Mouse (Mus musculus) ovary, adult 18-20 months (tissue): ENCODE measurements around the gene Lhfpl2.
"Not testable (repeated sequence)": the region's sequence is repeated elsewhere in the genome, so short reads cannot be mapped to it uniquely, and the experiment has no call there.

Source experiments
- DNase-seq: peaks from one replicate; pipeline ENCODE4 v3.0.0; 2022; ENCODE audit warnings: low spot score, mixed read lengths

Gene Lhfpl2

DNA sequence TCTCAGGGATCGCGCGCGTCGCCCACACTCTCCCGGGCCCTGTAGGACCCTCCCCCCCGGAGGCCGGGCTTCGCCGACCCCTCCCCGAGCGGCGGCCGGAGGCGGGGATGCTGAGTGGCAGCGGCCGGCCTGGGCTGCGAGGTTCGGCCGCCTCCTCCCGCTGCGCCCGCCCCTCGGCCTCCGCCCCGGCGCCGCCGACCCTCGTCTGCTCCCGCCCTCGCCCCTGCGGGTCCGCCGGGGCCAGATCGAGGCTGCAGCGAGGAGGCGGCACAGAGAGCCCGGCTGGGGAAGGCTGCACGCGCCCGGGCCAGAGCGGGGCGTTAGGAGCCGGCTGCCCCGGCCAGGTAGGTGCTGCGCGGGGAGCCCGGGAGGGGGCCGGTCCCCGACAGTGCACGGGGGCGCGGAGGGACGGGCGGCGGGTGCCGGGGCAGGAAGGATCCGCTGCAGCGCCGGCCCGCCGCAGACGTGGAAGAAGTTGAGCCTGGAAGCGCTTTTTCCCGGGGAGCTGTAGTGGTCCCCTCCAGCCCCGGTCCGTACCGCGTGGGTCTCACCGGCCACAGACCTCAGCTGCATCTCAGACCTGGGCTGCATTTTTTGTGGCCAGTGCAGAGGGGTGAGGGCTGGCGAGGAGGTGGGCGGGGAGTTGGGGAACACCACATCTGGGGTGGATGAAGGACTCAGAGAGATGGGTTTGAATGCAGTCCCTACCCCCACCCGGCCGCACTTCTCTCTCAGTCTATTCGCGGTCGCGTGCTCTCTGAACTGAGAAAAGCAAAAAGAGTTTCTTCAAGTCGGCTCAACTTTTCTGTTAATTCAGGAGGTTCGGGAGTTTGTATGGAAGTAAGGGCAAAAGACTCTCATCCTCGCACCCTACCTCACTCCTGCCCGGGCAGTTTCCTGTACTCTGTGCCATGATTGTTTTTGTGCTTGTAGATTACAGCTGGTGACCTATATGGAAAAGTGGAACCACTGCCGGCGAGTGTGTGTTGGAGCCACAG is at the start of gene Lhfpl2:
TSS of gene Lhfpl2 (plus strand) at position 234 of the 998 bp plus-strand sequence.
- peak; percentile 73 for DNase-seq

DNA sequence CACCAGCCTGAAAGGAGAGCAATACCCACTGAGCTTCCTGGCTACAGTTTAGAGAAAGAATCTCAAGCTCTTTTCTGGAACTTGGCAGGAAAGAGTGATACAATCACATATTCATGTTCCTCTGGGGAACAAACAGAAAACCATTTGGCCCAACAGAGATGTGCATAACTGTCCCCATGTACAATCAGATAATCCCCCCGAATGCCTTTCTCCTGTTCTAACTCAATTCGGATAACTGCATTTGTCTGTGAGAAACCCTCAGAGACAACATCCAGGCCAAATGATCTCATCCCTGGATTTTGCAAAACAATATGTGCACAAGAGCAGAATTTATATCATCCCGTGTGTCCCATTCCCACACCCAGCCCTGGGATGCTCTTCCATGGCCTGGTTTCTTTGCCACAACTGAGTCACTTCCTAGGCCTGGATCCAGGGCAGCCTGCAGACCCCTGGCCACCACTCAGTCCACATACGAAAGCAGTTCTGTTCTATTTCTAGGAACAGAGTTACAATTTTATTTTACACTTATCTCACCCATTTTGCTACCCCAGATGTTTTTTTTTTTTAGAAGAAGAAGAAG is 45.5 kb upstream of the Lhfpl2 start:
- DNase-seq = no peak

DNA sequence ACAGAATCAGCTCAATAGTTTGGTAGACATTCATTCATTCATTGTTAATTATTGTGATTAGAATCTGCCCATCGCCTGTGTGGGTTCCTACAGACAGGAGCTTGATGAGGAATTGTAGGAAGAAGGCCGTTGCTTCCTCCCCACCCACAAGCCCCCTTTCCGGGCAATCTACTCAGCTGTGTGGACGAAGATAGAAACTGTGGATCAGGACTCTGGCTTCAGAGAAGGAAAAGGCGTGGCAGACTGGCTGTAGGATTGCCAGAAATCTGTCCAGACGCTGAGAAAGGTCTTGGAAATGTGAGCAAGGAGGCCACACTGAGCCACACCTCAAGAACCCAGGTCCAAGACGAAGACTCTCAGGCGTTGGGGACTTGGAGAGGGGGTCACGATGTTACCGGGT is 43.6 kb upstream of the Lhfpl2 start:
- DNase-seq = no peak

DNA sequence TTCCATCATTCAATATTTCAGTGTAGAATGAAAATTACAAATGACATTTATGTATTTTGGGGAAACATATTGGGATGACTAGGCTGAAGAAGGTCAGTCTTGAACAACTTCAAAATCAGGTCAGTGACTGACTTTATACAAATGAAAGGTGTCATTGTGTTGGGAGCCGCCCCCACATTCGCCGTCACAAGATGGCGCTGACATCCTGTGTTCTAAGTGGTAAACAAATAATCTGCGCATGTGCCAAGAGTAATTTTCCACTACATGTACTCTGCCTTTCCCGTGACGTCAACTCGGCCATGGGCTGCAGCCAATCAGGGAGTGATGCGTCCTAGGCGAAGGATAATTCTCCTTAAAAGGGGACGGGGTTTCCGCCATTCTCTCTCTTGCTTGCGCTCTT is 33.0 kb upstream of the Lhfpl2 start:
- DNase-seq = not testable (repeated sequence)

DNA sequence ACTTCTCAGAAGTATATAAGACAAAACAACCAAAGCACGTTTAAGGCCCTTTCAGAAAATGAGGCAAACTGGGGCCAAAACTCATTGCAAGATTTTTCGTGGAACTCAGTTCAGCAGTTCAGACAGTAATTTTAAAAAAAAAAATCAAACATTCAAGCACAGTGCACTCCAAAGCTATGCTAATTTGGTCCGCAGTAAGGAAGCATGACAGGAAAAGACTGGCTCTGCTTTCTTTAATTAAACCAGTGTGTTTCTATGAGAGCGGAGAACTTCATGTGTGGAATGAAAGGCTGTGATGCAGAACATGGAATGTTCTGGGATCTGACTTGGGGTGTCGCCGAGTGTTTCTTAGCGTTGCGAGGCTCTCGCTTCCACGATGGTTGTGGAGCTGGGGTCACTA is 28.4 kb upstream of the Lhfpl2 start:
- no peak for DNase-seq

DNA sequence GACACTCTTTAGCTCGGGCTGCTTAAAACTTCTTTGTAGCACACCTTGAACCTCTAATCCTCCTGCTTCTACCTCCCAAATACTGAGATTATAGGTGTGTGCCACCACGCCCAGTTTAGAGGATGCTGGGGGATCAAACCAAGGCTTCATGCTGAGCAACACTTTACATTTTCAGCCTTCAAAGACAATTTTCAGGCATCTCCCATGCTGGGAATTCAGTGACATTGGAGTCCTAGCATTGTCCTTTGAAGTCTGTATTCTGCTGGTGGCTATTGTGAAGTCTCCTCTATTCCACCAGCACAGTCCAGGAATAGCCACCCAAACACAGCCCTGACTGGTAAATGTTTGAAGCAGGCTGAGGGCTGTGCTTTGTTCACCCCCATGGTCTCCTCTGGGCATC is 27.0 kb upstream of the Lhfpl2 start:
- DNase-seq = no peak

DNA sequence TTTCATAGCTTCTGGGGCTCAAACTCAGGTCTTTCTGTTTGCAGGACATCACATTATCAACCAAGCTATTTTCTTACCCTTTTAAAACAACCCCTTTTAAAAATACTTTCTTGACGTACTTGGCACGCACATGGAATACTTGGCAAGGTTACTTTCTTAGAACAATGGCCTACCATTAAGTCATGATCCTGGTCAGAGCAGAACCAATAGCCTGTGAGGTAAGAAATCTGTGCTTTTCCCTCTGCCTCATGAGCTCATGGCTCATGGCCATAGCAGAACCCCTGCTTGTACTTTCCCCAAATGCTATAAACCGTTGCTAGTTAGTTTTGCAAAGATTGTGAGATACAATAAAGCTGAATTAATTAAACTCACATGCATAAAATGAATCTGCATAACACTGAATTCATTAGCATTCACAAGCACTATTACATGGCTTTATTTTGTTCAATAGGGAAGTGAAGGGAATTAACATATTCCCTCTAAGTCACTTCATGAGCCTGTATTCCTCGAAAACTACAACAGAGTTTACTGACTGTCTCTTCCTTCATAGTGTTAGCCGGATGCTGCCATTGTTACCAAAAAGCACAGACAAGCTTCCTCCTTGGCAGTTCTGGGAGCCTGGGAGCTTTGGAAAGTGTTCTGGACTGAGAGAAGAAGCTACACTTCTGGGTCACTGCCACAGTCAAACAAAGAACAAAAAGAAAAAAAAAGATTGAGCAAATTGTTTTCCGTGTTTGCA is 20.1 kb upstream of the Lhfpl2 start:
- DNase-seq = no peak

DNA sequence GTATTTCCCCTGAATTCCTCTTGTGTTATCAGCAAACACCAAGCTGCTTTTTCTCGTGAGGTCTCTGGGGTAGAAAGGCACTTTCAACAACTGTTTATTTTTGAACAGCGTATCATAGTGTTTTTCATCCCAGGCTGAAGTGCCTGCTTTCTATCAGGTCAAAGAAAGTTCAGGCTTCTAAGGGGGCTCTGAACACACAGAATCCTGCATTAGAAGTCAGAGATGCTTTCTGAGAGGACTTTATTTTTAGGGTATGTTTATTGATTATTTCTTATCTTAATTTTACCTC is 19.6 kb upstream of the Lhfpl2 start:
- no peak for DNase-seq

DNA sequence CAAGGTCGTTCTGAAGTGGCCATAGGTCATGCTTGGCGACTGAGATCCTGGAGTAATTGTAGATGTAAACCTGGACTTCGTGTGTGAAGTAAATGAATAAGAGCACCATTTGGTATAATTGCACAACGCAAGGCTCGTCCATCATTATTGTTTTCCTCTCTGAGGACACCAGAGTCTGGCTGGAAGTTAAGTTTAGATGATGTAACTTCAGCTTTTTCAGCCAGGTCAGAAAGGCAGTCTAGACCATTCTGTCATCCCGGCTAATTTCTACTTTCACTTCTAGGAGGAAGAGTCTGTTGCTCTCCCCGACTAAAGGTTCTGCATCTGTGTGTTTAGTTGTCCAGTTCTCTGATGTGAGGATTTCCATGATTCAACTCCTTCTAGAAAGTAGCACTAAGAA is 7.6 kb upstream of the Lhfpl2 start:
- no peak for DNase-seq

DNA sequence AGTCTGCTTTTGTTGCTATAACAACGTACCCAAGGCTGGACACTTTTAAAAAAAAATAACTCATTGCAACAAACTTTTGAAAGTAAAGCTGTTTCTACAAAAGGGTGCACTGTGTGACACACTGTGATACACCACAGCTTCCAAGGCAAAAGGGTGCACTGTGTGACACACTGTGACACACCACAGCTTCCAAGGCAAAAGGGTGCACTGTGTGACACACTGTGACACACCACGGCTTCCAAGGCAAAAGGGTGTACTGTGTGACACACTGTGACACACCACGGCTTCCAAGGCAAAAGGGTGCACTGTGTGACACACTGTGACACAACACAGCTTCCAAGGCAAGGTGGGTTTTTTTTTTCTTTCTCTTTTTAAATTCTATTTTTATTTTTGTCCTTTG is 6.8 kb upstream of the Lhfpl2 start:
- no peak for DNase-seq

DNA sequence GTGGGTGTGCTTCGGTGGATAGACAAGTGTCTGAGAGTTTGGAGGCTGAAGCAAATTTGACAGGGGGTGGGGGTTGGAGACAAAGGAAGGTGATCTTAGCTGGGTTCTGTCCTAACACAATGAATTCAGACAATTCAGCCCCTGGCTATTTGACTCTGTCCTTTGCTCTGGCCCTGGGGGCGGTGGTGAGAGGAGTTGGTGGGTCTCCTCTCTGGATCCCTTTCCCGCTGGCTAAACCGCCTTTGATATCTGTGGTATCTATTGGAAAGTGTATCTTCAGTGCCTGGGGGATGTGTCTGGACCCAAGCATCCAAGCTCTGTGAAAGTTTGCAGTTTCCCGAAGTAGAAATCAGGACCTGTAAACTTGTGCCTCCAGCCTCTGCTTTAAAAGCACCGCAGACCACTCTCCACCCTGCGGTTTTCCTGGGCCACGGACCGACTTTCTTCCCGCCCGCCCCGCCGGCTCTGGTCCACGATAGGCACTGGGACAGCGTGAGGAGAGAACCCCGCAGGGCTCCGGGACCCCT is 497 bp upstream of the Lhfpl2 start:
- no peak for DNase-seq

DNA sequence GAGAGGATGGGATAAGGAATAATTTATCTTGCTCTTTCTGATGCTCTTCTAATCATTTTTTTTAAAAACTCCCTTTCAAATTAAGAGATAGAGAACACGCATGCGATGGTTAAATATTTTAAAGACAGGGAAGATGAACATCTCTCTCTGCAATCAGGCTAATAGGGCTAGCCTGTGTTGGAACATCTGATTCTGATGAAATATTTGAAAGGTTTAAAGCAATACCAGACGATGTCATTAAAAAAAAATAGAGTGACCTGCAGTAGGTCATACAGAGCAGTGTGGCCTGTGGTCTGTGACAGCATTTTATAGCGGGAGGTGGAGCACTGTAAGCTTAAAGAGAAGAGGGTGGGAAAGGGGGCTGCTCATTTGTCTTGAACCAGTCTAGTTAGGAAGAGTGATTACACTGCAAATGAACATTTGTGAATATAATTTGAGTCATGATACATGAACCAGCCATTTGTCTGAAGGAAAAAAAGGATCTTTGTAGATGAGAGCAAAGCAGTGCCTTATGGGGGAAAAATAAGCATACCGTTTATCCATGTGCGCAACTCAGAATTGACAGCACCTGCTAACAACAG is 1.1 kb downstream of the Lhfpl2 start:
- no peak for DNase-seq

DNA sequence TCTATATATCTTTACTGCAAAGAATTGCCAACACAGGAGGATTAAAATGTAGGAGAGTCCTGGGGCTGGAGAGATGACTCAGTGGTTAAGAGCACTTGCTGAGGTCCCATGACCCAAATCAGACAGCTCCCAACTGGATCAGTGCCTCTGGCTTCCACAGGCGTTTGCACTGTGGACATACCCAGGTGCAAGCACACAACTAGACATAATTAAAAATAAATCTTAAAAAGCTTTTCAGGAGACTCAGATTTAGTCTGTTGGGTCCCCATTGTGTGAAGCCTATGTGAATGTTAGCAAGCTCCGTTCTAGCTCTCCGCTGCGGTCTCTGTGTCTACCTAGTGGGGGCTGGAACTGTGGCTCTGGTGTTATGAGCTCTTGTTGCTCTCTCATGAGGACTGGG is 1.8 kb downstream of the Lhfpl2 start:
- DNase-seq = no peak

DNA sequence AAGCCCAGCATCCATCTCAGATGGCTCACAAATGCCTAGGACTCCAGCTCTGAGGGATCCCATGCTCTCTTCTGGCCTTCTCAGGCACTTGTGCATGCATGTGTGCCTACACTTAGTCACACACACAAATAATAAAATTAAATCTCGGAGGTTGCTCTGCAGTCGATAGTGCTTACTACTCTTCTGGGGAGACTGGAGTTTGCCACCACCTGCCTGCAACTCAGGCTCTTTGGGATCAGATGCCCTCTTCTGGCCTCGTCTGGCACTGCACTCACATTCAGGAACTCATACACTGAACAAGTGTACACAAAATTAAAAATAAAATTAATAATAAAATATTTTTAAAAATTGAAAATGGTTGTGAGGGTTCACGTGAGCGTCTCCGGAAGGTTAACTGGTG is 2.2 kb downstream of the Lhfpl2 start:
- no peak for DNase-seq

DNA sequence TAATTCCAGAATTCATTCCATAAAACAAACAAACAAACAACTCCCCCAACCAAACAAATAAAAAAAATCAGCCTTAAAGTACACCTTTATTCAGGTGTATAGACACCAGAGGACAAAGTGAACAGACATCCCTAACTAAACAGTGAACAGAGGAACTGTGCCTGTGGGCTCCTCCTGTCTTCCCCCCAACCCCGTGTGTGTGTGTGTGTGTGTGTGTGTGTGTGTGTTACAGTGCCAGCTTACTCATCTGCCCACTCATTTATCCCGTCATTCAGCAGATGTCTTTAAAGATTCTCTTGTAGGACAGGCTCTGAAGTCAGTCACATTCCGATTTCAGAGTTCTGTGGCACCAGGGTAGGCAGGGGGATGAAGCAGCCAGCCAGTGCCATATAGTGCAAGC is 2.9 kb downstream of the Lhfpl2 start:
- no peak for DNase-seq

DNA sequence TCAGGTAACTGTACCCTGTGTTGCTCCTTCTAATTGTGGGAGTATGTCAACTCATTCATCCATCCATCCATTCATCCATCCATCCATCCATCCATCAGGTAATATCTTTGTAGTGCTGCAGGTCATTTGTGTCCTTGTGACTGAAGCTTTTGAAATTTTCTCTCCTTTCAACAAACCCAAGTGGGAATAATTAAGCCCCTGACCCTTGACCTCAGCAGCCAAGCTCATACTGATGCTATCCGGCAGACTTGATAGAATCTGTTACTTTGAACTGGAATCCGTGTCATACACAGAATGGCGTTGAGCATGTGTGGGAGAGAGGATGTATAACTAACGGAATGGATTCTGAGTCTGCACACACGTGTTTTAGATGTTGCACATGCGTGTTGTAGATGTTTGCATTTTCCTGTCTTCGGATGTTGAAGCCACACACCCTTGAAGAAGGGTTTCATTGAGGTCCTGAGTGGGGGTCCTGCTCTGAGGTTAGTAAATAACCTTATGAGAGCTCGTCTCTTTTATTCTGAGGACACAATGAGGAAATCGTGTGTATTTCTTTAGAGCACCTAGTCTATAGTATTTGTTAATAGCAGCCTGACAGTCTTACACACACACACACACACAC is 3.8 kb downstream of the Lhfpl2 start:
- DNase-seq = no peak

DNA sequence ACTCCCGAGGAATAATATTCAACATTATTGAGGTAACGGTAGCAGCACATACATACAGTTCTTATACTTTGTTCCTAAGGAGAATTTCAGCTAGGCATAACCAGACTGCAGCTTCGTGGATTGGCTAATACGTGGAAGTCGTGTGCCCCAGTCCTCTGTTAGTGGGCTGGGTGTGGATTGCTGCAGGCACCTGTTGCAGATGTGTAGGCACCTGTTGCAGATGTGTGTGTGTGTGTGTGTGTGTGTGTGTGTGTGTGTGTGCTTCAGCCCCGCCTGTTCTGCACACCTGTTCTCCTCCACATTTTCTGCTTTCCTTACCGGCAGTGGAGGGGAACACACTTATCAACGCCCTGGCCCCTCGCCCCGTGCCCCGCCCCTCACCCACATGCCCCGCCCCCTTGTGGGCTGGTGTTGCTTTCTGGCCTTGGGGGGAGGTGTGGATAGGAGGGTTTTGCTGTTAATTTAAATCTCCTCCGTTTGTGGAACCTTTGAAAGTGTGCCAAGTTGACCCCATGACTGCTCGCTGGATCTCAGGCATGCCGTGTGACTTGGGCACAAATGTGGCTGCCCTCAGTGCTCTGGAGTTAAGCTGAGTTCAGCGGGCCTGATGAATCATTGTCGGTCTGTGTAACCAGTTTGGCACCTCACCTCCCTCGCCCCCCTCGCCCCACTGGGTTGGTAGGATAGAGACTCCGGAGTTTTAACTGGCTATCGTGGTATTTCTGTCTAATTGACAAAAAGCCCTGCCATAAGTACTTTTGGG is 4.9 kb downstream of the Lhfpl2 start:
- peak; percentile 42 for DNase-seq

DNA sequence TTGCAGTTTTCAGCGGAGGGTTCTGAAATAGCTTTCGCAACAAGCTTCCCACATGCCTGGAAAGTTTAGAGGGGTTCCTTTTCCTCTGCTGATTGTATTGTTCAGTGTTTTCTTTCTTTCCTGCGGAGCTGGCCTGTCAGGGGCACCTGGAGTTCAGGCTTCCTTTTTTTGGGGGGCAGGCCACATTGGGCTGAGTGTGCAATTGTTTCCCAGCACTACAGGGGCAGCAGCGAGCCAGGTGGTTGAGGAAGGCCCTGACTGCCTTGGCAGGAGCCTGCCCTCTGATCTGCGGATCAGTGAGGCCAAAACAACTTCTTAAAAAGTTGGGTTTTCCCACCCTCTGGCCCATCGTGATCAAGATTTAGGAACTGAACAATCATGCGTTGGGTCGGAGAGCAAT is 5.6 kb downstream of the Lhfpl2 start:
- DNase-seq = no peak

DNA sequence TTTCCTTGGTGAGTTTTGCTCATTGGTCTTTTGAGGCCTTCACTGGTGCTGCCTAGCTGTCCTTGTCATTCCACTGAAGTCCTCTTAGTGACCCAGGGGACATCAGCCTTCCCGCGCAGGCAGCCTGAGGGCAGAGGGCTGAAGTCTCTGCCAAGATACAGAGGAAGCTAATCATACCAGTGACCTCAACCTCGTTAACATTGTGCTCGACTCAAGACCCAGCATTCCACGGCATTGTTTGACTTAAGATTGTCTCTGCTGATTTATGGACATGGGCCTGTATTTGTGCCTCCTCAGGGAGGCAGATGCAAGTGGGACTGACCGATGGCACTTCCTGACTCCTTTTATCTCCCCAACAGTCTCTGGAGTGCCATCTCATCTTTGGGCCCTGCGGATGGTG is 7.0 kb downstream of the Lhfpl2 start:
- DNase-seq = peak; percentile 55

DNA sequence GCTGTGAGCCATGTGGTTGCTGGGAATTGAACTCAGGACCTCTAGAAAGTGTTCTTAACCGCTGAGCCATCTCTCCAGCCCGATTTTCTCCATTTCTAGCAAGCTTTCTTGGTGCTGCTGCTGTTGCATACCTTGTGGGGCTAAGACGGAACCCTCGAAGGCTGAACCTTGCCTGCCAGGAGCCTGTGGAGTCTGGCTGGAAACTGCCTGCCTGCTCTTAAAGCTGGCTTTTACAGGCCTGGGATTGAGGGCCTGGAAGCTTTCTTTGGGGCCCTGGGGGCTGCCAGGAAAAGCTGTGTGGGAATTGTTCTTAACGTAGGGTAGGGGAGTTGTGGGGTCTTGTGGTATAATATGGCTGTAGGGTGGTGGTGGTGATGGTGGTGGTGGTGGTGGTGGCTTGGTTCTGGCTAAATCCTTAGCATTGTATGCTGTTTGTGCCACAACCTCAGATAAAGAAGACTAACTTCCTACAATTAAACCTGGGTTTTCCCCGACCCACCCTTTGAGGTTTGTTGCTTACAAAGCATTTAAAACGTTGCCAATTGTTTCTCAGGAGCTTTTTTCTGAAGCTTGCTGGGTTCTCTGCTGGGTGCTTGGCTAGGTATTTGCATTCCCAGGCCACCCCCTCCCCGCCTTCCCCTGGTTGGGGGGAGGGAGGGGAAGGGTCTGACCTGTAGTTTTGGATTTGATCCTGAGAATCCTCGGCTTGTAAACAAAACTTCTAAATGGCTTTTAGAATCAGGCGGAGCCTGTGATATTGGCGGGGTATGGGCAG is 7.9 kb downstream of the Lhfpl2 start:
- DNase-seq = no peak
